ENCODE assay signal across 11 mouse cellular contexts in the genomic region with DNA sequence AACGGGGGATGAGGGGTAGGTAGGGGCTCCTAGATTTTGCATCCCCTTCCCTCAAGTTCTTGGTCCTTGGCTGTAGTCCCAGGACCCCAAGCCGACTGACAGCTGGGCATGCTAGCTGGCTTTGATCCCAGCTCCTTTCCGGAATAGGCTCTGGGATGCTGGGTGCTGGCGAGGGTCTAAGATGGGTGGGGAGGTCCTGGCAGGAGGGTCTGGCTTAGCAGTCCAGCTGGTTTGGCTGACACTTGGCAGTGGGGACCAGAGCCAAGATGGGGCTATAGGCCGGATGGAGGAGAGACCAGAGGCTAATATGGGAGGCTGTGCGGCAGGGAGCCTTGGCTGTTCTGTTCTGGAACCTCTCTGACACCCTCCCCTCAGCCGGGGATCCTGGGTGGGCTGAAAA. TPM values are rescaled to one million over a fixed set of nuclear protein-coding genes. Genes with fewer than 3 reads are reported as not detected.
A peak's percentile ranks its signal among the peaks of the same experiment; 100 is the strongest.
DNase-seq lines count a peak whose midpoint lies in the region; ATAC-seq lines count a peak whose summit lies in the region.
"Had no signal": no experiment of that assay in that cellular context is flagged by ENCODE, and none has a peak within 500 bp of the region (broad histone marks: within the 10 kb centered on the region; RNA-seq: fewer than 3 reads in every experiment).

No protein-coding gene starts in this region.

- 0 out of 2 replicates have a peak overlapping the region, but pooled peaks have one; percentile 88 for H3K27ac ChIP-seq in hindbrain, embryonic 10.5 days
- H3K27ac ChIP-seq in hindbrain, embryonic 11.5 days (ENCODE audit: low read depth, low read length), result no peak overlapping the region
- H3K27ac ChIP-seq in embryonic facial prominence, embryonic 10.5 days (replicated peaks), result 0 out of 2 replicates have a peak overlapping the region, but pooled peaks have one; percentile 35
- H3K27ac ChIP-seq in hindbrain, embryonic 12.5 days, result no peak overlapping the region
- peak overlapping the region; percentile 4; the same call in 1 of the 2 replicates for H3K27ac ChIP-seq in midbrain, embryonic 13.5 days

- ATAC-seq in hindbrain, embryonic 11.5 days (ENCODE audit: low FRiP score), result no peak
- ATAC-seq in hindbrain, embryonic 12.5 days (ENCODE audit: low FRiP score), result no peak
- peak; percentile 1 for ATAC-seq in midbrain, embryonic 13.5 days
- ATAC-seq in megakaryocyte progenitor cell, adult 5-6 weeks (replicated peaks; ENCODE audit: poor library complexity), result no peak

- H3K9me3 ChIP-seq in hindbrain, embryonic 10.5 days, result no peaks in the 10 kb centered on the region
- H3K9me3 ChIP-seq in hindbrain, embryonic 11.5 days (ENCODE audit: control insufficient read depth, low read length), result no peaks in the 10 kb centered on the region
- no peaks in the 10 kb centered on the region for H3K9me3 ChIP-seq in embryonic facial prominence, embryonic 10.5 days
- no peaks in the 10 kb centered on the region for H3K9me3 ChIP-seq in hindbrain, embryonic 12.5 days (replicated peaks)
- no peaks in the 10 kb centered on the region for H3K9me3 ChIP-seq in midbrain, embryonic 13.5 days

- no peaks in the 10 kb centered on the region for H3K36me3 ChIP-seq in hindbrain, embryonic 10.5 days
- H3K36me3 ChIP-seq in hindbrain, embryonic 11.5 days (ENCODE audit: control insufficient read depth, insufficient read depth, low read length), result no peaks in the 10 kb centered on the region
- no peaks in the 10 kb centered on the region for H3K36me3 ChIP-seq in embryonic facial prominence, embryonic 10.5 days (replicated peaks)
- no peaks in the 10 kb centered on the region for H3K36me3 ChIP-seq in hindbrain, embryonic 12.5 days
- no peaks in the 10 kb centered on the region for H3K36me3 ChIP-seq in midbrain, embryonic 13.5 days

- 69% methylated on average over 7 of the region's 7 CpGs for WGBS in hindbrain, embryonic 10.5 days
- WGBS in hindbrain, embryonic 11.5 days, result 70% methylated on average over 7 of the region's 7 CpGs
- WGBS in embryonic facial prominence, embryonic 10.5 days, result 68% methylated on average over 7 of the region's 7 CpGs
- 63% methylated on average over 7 of the region's 7 CpGs for WGBS in hindbrain, embryonic 12.5 days
- WGBS in midbrain, embryonic 13.5 days, result 54% methylated on average over 7 of the region's 7 CpGs

- H3K27me3 ChIP-seq in hindbrain, embryonic 10.5 days (ENCODE audit: insufficient read depth, poor library complexity, severe bottlenecking), result no peaks in the 10 kb centered on the region
- no peaks in the 10 kb centered on the region for H3K27me3 ChIP-seq in hindbrain, embryonic 11.5 days (ENCODE audit: control insufficient read depth, insufficient read depth, low read length)
- peaks cover 13% of the 10 kb centered on the region for H3K27me3 ChIP-seq in embryonic facial prominence, embryonic 10.5 days (replicated peaks; ENCODE audit: low read depth, poor library complexity, severe bottlenecking)
- H3K27me3 ChIP-seq in hindbrain, embryonic 12.5 days, result no peaks in the 10 kb centered on the region
- H3K27me3 ChIP-seq in midbrain, embryonic 13.5 days, result no peaks in the 10 kb centered on the region

- peak overlapping the region; percentile 67; the same call in 1 of the 2 replicates for H3K4me3 ChIP-seq in hindbrain, embryonic 10.5 days
- no peak overlapping the region for H3K4me3 ChIP-seq in hindbrain, embryonic 11.5 days (ENCODE audit: low read depth, low read length)
- H3K4me3 ChIP-seq in embryonic facial prominence, embryonic 10.5 days, result peak overlapping the region; percentile 76; the same call in 1 of the 2 replicates
- H3K4me3 ChIP-seq in hindbrain, embryonic 12.5 days, result no peak overlapping the region
- peak overlapping the region; percentile 69 for H3K4me3 ChIP-seq in midbrain, embryonic 13.5 days (replicated peaks)

- no peak overlapping the region for H3K4me2 ChIP-seq in hindbrain, embryonic 11.5 days (replicated peaks; ENCODE audit: low read depth, low read length)
- H3K4me2 ChIP-seq in hindbrain, embryonic 12.5 days (replicated peaks), result peak overlapping the region; percentile 84
- H3K4me2 ChIP-seq in midbrain, embryonic 13.5 days (replicated peaks), result peak overlapping the region; percentile 92

- peaks cover 63% of the 10 kb centered on the region for H3K4me1 ChIP-seq in hindbrain, embryonic 10.5 days (replicated peaks)
- H3K4me1 ChIP-seq in hindbrain, embryonic 11.5 days (replicated peaks; ENCODE audit: control insufficient read depth, insufficient read depth, low read length), result peaks cover 18% of the 10 kb centered on the region
- peaks cover 48% of the 10 kb centered on the region for H3K4me1 ChIP-seq in embryonic facial prominence, embryonic 10.5 days
- peaks cover 48% of the 10 kb centered on the region for H3K4me1 ChIP-seq in hindbrain, embryonic 12.5 days
- H3K4me1 ChIP-seq in midbrain, embryonic 13.5 days (replicated peaks), result peaks cover 59% of the 10 kb centered on the region

- no peak overlapping the region for H3K9ac ChIP-seq in hindbrain, embryonic 11.5 days (ENCODE audit: low read depth, low read length)
- H3K9ac ChIP-seq in hindbrain, embryonic 12.5 days, result no peak overlapping the region
- peak overlapping the region; percentile 17; the same call in 1 of the 2 replicates for H3K9ac ChIP-seq in midbrain, embryonic 13.5 days (replicated peaks)

- no peak for DNase-seq in hindbrain, embryonic 10.5 days (ENCODE audit: low spot score)
- no peak for DNase-seq in hindbrain, embryonic 11.5 days (ENCODE audit: low spot score)
- DNase-seq in embryonic facial prominence, embryonic 10.5 days (ENCODE audit: low spot score), result no peak
- DNase-seq in urinary bladder, adult 18-20 months (ENCODE audit: low spot score in 2 of 2), result no peak
- DNase-seq in left cerebral cortex, adult 9 months (ENCODE audit: low spot score in 2 of 2), result no peak
- DNase-seq: gastrocnemius, postnatal 25 days had no signal

RNA-seq across cellular contexts. Expression of a gene that starts 5.1 kb away (rescaled TPM):
- polyA plus RNA-seq in hindbrain, embryonic 10.5 days (2016; fragmentation: Nextera tagmentation; extraction: Ambion mirVana), result 10.8 and 13.0 TPM in 2 replicates
- polyA plus RNA-seq in hindbrain, embryonic 11.5 days (2014; fragmentation: Nextera tagmentation; extraction: Ambion mirVana), result 5.7 and 6.1 TPM in 2 replicates
- 11.8 and 12.0 TPM in 2 replicates for polyA plus RNA-seq in embryonic facial prominence, embryonic 10.5 days (2016; fragmentation: Nextera tagmentation; extraction: Ambion mirVana)
- polyA plus RNA-seq in hindbrain, embryonic 12.5 days (2016; fragmentation: Nextera tagmentation; extraction: Ambion mirVana), result 10.4 and 10.9 TPM in 2 replicates
- polyA plus RNA-seq in midbrain, embryonic 13.5 days (2015; fragmentation: Nextera tagmentation; extraction: Ambion mirVana), result 10.7 and 11.8 TPM in 2 replicates
- total RNA-seq in megakaryocyte progenitor cell, adult 5-6 weeks (2015), result 20.9 and 26.7 TPM in 2 replicates
- 11.8 and 13.7 TPM in 2 replicates for total RNA-seq in megakaryocyte progenitor cell, adult 5-6 weeks (2017)

RNA-seq across cellular contexts. Expression of a gene that starts 46.0 kb away (rescaled TPM):
- polyA plus RNA-seq in hindbrain, embryonic 10.5 days (2016; fragmentation: Nextera tagmentation; extraction: Ambion mirVana), result not detected in 2 replicates
- not detected in 2 replicates for polyA plus RNA-seq in hindbrain, embryonic 11.5 days (2014; fragmentation: Nextera tagmentation; extraction: Ambion mirVana)
- polyA plus RNA-seq in embryonic facial prominence, embryonic 10.5 days (2016; fragmentation: Nextera tagmentation; extraction: Ambion mirVana), result not detected in 2 replicates
- not detected in 2 replicates for polyA plus RNA-seq in hindbrain, embryonic 12.5 days (2016; fragmentation: Nextera tagmentation; extraction: Ambion mirVana)
- not detected in 2 replicates for polyA plus RNA-seq in midbrain, embryonic 13.5 days (2015; fragmentation: Nextera tagmentation; extraction: Ambion mirVana)
- total RNA-seq in megakaryocyte progenitor cell, adult 5-6 weeks (2015), result not detected in 2 replicates
- not detected in 2 replicates for total RNA-seq in megakaryocyte progenitor cell, adult 5-6 weeks (2017)
- total RNA-seq: ES-E14; layer of hippocampus, postnatal 36 days had no signal

RNA-seq across cellular contexts. Expression of a gene that starts 52.3 kb away (rescaled TPM):
- not detected in 2 replicates for polyA plus RNA-seq in hindbrain, embryonic 10.5 days (2016; fragmentation: Nextera tagmentation; extraction: Ambion mirVana)
- polyA plus RNA-seq in hindbrain, embryonic 11.5 days (2014; fragmentation: Nextera tagmentation; extraction: Ambion mirVana), result not detected in 2 replicates
- not detected in 2 replicates for polyA plus RNA-seq in embryonic facial prominence, embryonic 10.5 days (2016; fragmentation: Nextera tagmentation; extraction: Ambion mirVana)
- polyA plus RNA-seq in hindbrain, embryonic 12.5 days (2016; fragmentation: Nextera tagmentation; extraction: Ambion mirVana), result not detected in 2 replicates
- polyA plus RNA-seq in midbrain, embryonic 13.5 days (2015; fragmentation: Nextera tagmentation; extraction: Ambion mirVana), result not detected in 2 replicates
- not detected in 2 replicates for total RNA-seq in megakaryocyte progenitor cell, adult 5-6 weeks (2015)
- total RNA-seq in megakaryocyte progenitor cell, adult 5-6 weeks (2017), result not detected in 2 replicates
- total RNA-seq: ES-E14; layer of hippocampus, postnatal 36 days had no signal

Comparison
In these comparisons a context has a peak if more than half of its experiments do, and no peak if none do; other contexts are left out.
1. H3K27ac ChIP-seq: peak in hindbrain, embryonic 10.5 days (single experiment), embryonic facial prominence, embryonic 10.5 days (single experiment) and midbrain, embryonic 13.5 days (single experiment); none in hindbrain, embryonic 11.5 days (single experiment) and hindbrain, embryonic 12.5 days (single experiment).
2. H3K4me3 ChIP-seq: peak in hindbrain, embryonic 10.5 days (single experiment), embryonic facial prominence, embryonic 10.5 days (single experiment) and midbrain, embryonic 13.5 days (single experiment); none in hindbrain, embryonic 11.5 days (single experiment) and hindbrain, embryonic 12.5 days (single experiment).